Mouse (Mus musculus) MEL (cell line): ENCODE data around the gene Gm14137. TPM values are rescaled to one million over a fixed set of nuclear protein-coding genes. Genes with fewer than 3 reads are reported as not detected.

ENCODE experiments used
- DNase-seq: peaks from one replicate; pipeline ENCODE4 v3.0.0; 2011; ENCODE audit warnings: low read depth, low spot score
- H3K27ac ChIP-seq: 2 replicates; pipeline ENCODE4 v1.5.1; 2012; ENCODE audit warnings: low read depth, mild to moderate bottlenecking, control low read depth, low read length, moderate library complexity; ENCODE audit not compliant: control insufficient read depth
- H3K27me3 ChIP-seq, 2 experiments: fragments of 150-350 bp in 1 of 2; sonication (generic) in 1 of 2; 2 replicates each; pipeline ENCODE4 v1.6.1; 2012; ENCODE audit warnings: low read length in 2 of 2, mild to moderate bottlenecking in 2 of 2, improper control_type of control experiment in 1 of 2, moderate library complexity in 1 of 2; ENCODE audit not compliant: insufficient read depth in 2 of 2, control insufficient read depth in 1 of 2
- H3K36me3 ChIP-seq, 2 experiments: 2 replicates each; pipeline ENCODE4 v1.6.1; 2012 to 2014; ENCODE audit warnings: low read length in 2 of 2, improper control_type of control experiment in 1 of 2, inconsistent platforms in 1 of 2, mild to moderate bottlenecking in 1 of 2; ENCODE audit not compliant: insufficient read depth in 2 of 2, control insufficient read depth in 1 of 2
- H3K4me1 ChIP-seq, 2 experiments: fragments of 150-350 bp in 1 of 2; sonication (generic) in 1 of 2; 2 replicates each; pipeline ENCODE4 v1.6.1; 2012; ENCODE audit warnings: low read length in 2 of 2, improper control_type of control experiment in 1 of 2, mild to moderate bottlenecking in 1 of 2; ENCODE audit not compliant: insufficient read depth in 2 of 2, control insufficient read depth in 1 of 2
- H3K4me3 ChIP-seq, 2 experiments: fragments of 150-350 bp in 1 of 2; sonication (generic) in 1 of 2; 2 replicates each; pipeline ENCODE4 v1.5.1; 2012; ENCODE audit warnings: low read depth in 2 of 2, low read length in 2 of 2, mild to moderate bottlenecking in 2 of 2, moderate library complexity in 2 of 2, control low read depth in 1 of 2, improper control_type of control experiment in 1 of 2; ENCODE audit not compliant: control insufficient read depth in 1 of 2, insufficient read depth in 1 of 2
- H3K79me2 ChIP-seq: 2 replicates; pipeline ENCODE4 v1.6.1; 2012; ENCODE audit warnings: mild to moderate bottlenecking, low read length, moderate library complexity; ENCODE audit not compliant: control insufficient read depth, poor library complexity, insufficient read depth
- H3K9ac ChIP-seq: 2 replicates; pipeline ENCODE4 v1.6.1; 2012; ENCODE audit warnings: low read depth, mild to moderate bottlenecking, control low read depth, low read length, moderate library complexity; ENCODE audit not compliant: control insufficient read depth, poor library complexity, severe bottlenecking
- H3K9me3 ChIP-seq: fragments of 150-350 bp; sonication (generic); replicated peaks from 2 replicates; pipeline ENCODE4 v1.6.1; 2012; ENCODE audit warnings: mild to moderate bottlenecking, low read length, improper control_type of control experiment, moderate library complexity; ENCODE audit not compliant: insufficient read depth
- BHLHE40 ChIP-seq: IDR thresholded peaks from 2 replicates; pipeline ENCODE4 v1.6.1; 2012; ENCODE audit warnings: low read depth, mild to moderate bottlenecking, inconsistent platforms, low read length, improper control_type of control experiment, borderline replicate concordance
- CHD1 ChIP-seq: IDR thresholded peaks from 2 replicates; pipeline ENCODE4 v1.6.1; 2012; ENCODE audit warnings: low read depth, mild to moderate bottlenecking, inconsistent platforms, low read length, improper control_type of control experiment
- CTCF ChIP-seq, 3 experiments: IDR thresholded peaks in 2 of 3; conservative IDR thresholded peaks in 1 of 3; 2 replicates each; pipeline ENCODE4 v1.5.1; 2011 to 2012; ENCODE audit warnings: low read length in 3 of 3, low read depth in 2 of 3, mild to moderate bottlenecking in 2 of 3, improper control_type of control experiment in 1 of 3, inconsistent platforms in 1 of 3, mixed read lengths in 1 of 3, moderate library complexity in 1 of 3; ENCODE audit not compliant: control insufficient read depth in 1 of 3, insufficient read depth in 1 of 3, poor library complexity in 1 of 3, severe bottlenecking in 1 of 3
- E2F4 ChIP-seq: IDR thresholded peaks from 2 replicates; pipeline ENCODE4 v1.6.1; 2011; ENCODE audit warnings: low read depth, low read length, improper control_type of control experiment, borderline replicate concordance
- ELF1 ChIP-seq: IDR thresholded peaks from 2 replicates; pipeline ENCODE4 v1.6.1; 2014; ENCODE audit warnings: low read depth, mild to moderate bottlenecking, inconsistent platforms, low read length, improper control_type of control experiment, moderate library complexity
- ETS1 ChIP-seq: IDR thresholded peaks from 2 replicates; pipeline ENCODE4 v1.6.1; 2012; ENCODE audit warnings: low read depth, mild to moderate bottlenecking, inconsistent platforms, low read length, improper control_type of control experiment, moderate library complexity
- GABPA ChIP-seq: IDR thresholded peaks from 2 replicates; pipeline ENCODE4 v1.6.1; 2012; ENCODE audit warnings: low read depth, mild to moderate bottlenecking, inconsistent platforms, low read length, improper control_type of control experiment, moderate library complexity
- GATA1 ChIP-seq: IDR thresholded peaks from 2 replicates; pipeline ENCODE4 v1.6.1; 2011; ENCODE audit warnings: low read depth, low read length, improper control_type of control experiment
- HCFC1 ChIP-seq: IDR thresholded peaks from 2 replicates; pipeline ENCODE4 v1.6.1; 2012; ENCODE audit warnings: low read depth, mild to moderate bottlenecking, inconsistent platforms, low read length, improper control_type of control experiment, moderate library complexity
- KAT2A ChIP-seq: conservative IDR thresholded peaks from 2 replicates; pipeline ENCODE4 v1.6.1; 2012; ENCODE audit warnings: low read depth, low read length, improper control_type of control experiment, inconsistent platforms
- MAFK ChIP-seq: IDR thresholded peaks from 2 replicates; pipeline ENCODE4 v1.6.1; 2011; ENCODE audit warnings: low read depth, mild to moderate bottlenecking, low read length, improper control_type of control experiment, borderline replicate concordance
- MAX ChIP-seq: IDR thresholded peaks from 2 replicates; pipeline ENCODE4 v1.6.1; 2011; ENCODE audit warnings: low read length, improper control_type of control experiment
- MAZ ChIP-seq: IDR thresholded peaks from 2 replicates; pipeline ENCODE4 v1.6.1; 2012; ENCODE audit warnings: low read depth, mild to moderate bottlenecking, inconsistent platforms, low read length, improper control_type of control experiment
- MEF2A ChIP-seq: IDR thresholded peaks from 2 replicates; pipeline ENCODE4 v1.6.1; 2014; ENCODE audit warnings: low read depth, mild to moderate bottlenecking, inconsistent platforms, low read length, improper control_type of control experiment; ENCODE audit not compliant: poor library complexity, insufficient replicate concordance, severe bottlenecking; ENCODE audit errors: extremely low read depth
- MYB ChIP-seq: IDR thresholded peaks from 2 replicates; pipeline ENCODE4 v1.6.1; 2011; ENCODE audit warnings: mild to moderate bottlenecking, low read depth, low read length, improper control_type of control experiment
- MYC ChIP-seq: IDR thresholded peaks from 2 replicates; pipeline ENCODE4 v1.6.1; 2011; ENCODE audit warnings: low read depth, mild to moderate bottlenecking, low read length, improper control_type of control experiment, moderate library complexity
- NRF1 ChIP-seq: IDR thresholded peaks from 2 replicates; pipeline ENCODE4 v1.6.1; 2014; ENCODE audit warnings: low read depth, mild to moderate bottlenecking, inconsistent platforms, low read length, improper control_type of control experiment, moderate library complexity; ENCODE audit not compliant: poor library complexity, insufficient read depth, severe bottlenecking
- POLR2A ChIP-seq, 2 experiments: IDR thresholded peaks; 2 replicates each; pipeline ENCODE4 v1.6.1; 2011 to 2012; ENCODE audit warnings: low read length in 2 of 2, mild to moderate bottlenecking in 2 of 2, control low read depth in 1 of 2, improper control_type of control experiment in 1 of 2, low read depth in 1 of 2, moderate library complexity in 1 of 2; ENCODE audit not compliant: control insufficient read depth in 1 of 2, insufficient read depth in 1 of 2, poor library complexity in 1 of 2
- POLR2AphosphoS2 ChIP-seq: IDR thresholded peaks from 2 replicates; pipeline ENCODE4 v1.6.1; 2011; ENCODE audit warnings: low read length, improper control_type of control experiment
- RCOR1 ChIP-seq: IDR thresholded peaks from 2 replicates; pipeline ENCODE4 v1.6.1; 2012; ENCODE audit warnings: low read depth, mild to moderate bottlenecking, inconsistent platforms, low read length, improper control_type of control experiment
- SIN3A ChIP-seq: IDR thresholded peaks from 2 replicates; pipeline ENCODE4 v1.6.1; 2012; ENCODE audit warnings: low read length, improper control_type of control experiment, inconsistent platforms
- TBP ChIP-seq: IDR thresholded peaks from 2 replicates; pipeline ENCODE4 v1.8.0; 2011; ENCODE audit warnings: low read depth, low read length, improper control_type of control experiment
- TCF12 ChIP-seq: IDR thresholded peaks from 2 replicates; pipeline ENCODE4 v1.6.1; 2014; ENCODE audit warnings: low read depth, mild to moderate bottlenecking, inconsistent platforms, low read length, improper control_type of control experiment, moderate library complexity
- USF2 ChIP-seq, 2 experiments: IDR thresholded peaks; 2 replicates each; pipeline ENCODE4 v1.6.1; 2011 to 2012; ENCODE audit warnings: improper control_type of control experiment in 2 of 2, low read length in 2 of 2, borderline replicate concordance in 1 of 2, inconsistent platforms in 1 of 2, low read depth in 1 of 2, mild to moderate bottlenecking in 1 of 2; ENCODE audit not compliant: insufficient read depth in 1 of 2
- ZKSCAN1 ChIP-seq: IDR thresholded peaks from 2 replicates; pipeline ENCODE4 v1.6.1; 2012; ENCODE audit warnings: low read depth, mild to moderate bottlenecking, inconsistent platforms, low read length, improper control_type of control experiment, moderate library complexity
- ZMIZ1 ChIP-seq: IDR thresholded peaks from 2 replicates; pipeline ENCODE4 v1.6.1; 2012; ENCODE audit warnings: low read depth, mild to moderate bottlenecking, inconsistent platforms, low read length, improper control_type of control experiment, moderate library complexity
- ZNF384 ChIP-seq: IDR thresholded peaks from 2 replicates; pipeline ENCODE4 v1.6.1; 2012; ENCODE audit warnings: low read depth, mild to moderate bottlenecking, inconsistent platforms, low read length, improper control_type of control experiment
- polyA plus RNA-seq, 2 experiments: library from polyadenylated mRNA; stranded (reverse) in 1 of 2; unstranded in 1 of 2; fragments of >175 nt in 1 of 2; fragments of >200 nt in 1 of 2; gene quantifications; 2 replicates each; pipeline versions ENCODE4 v1.2.1 to v1.2.4; 2012; ENCODE audit warnings: low replicate concordance in 2 of 2, low read depth in 1 of 2; ENCODE audit not compliant: insufficient read length in 2 of 2, insufficient read depth in 1 of 2, missing spikeins in 1 of 2
- total RNA-seq: library from RNA; depleted of rRNA; stranded (reverse); fragments of 300-350 nt; gene quantifications from 2 replicates; pipeline ENCODE4 v1.2.3, GENCODE M21; 2012

Gene Gm14137
- total and polyA plus RNA-seq, 3 experiments = 0.71 TPM; not detected in 2

DNA sequence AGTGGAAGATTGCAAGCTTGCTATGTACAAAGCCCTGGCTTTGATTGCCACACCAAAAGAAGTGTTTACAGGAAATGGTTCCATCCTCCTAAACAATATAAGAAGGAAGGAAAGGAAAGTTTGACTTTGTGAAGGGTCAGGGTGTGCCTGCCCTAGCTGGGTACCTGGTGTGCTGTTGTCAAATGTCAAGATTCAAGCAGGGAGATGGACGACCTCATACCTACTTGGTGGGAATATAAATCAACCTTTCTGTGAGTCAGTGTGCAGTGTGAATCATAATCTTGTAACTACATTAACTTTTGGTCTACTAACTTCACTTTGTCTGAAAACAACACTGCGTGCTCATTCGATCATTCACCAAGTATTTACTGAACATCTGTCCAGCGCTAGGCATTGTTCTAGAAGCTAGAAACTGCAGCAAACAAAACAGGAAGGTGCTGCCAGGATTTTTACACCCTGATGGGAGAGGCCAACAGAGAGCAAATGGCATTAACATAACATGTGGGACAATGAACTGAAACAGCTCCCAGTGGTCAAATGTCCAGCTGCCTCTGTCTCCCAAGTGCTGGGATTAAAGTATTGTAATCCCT lies 29.7 kb downstream of the Gm14137 start:
- Histone ChIP-seq H3K27me3 (no peaks in the 10 kb centered on the region), H3K4me1 (peaks cover 0 to 5% of the 10 kb centered on the region in 2 experiments; a peak in 1 of 4 replicates), H3K4me3 (no peak overlapping the region), H3K27ac (no peak overlapping the region), H3K36me3 (no peaks in the 10 kb centered on the region), H3K9me3 (no peaks in the 10 kb centered on the region), H3K9ac (no peak overlapping the region), H3K79me2 (peaks cover 4% of the 10 kb centered on the region)
- no peak for DNase-seq
- TF ChIP-seq TCF12 (no peak), MYB (no peak), RCOR1 (no peak), MEF2A (no peak), CHD1 (no peak), HCFC1 (no peak), BHLHE40 (no peak), GABPA (no peak), E2F4 (no peak), ZKSCAN1 (no peak), NRF1 (no peak), POLR2AphosphoS2 (no peak), ETS1 (no peak), TBP (no peak), CTCF (IDR thresholded peaks at IDR 0.05 in 2 of 3, conservative IDR thresholded peaks at IDR 0.05 in 1 of 3; ENCODE audit: control insufficient read depth in 1 of 3, insufficient read depth in 1 of 3, low read depth in 2 of 3, low read length in 3 of 3, poor library complexity in 1 of 3, severe bottlenecking in 1 of 3) (no peak), MAX (no peak), POLR2A (IDR thresholded peaks at IDR 0.05; ENCODE audit: control insufficient read depth in 1 of 2, insufficient read depth in 1 of 2, low read depth in 1 of 2, low read length in 2 of 2, poor library complexity in 1 of 2) (no peak), SIN3A (no peak), KAT2A (no peak), ELF1 (no peak)

DNA sequence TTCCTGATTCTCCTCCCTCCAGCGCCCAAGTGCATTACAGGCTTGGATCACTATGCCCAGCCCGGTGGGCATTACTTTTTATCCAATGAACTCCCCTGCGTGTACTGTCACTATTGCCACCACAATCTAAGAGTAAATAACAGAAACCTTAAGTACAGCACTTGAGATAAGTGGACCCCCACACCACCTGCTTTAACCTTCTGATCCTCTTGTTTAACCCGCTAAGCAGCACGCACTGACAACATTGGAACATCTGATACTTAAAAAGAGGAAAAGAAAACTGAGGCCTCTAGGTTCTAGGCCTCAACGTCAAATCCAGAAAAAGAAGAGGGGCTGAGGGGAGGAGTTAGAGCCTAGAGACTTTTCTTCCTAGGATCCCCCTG lies 33.6 kb downstream of the Gm14137 start:
- TF ChIP-seq KAT2A (no peak), E2F4 (no peak), USF2 (IDR thresholded peaks at IDR 0.05; ENCODE audit: borderline replicate concordance in 1 of 2, insufficient read depth in 1 of 2, low read depth in 1 of 2, low read length in 2 of 2) (no peak), ZMIZ1 (no peak), SIN3A (peak; percentile 26), GATA1 (no peak), ZNF384 (0 out of 2 replicates have a peak, but pooled peaks have one; percentile 25), BHLHE40 (no peak), MYC (no peak; the same call in 1 of the 2 replicates), MAZ (0 out of 2 replicates have a peak, but pooled peaks have one; percentile 45), CHD1 (no peak), MAFK (no peak)
- TF ChIP-seq, all 39 proteins: peak for 3
- Histone ChIP-seq H3K36me3 (peaks cover 0 to 5% of the 10 kb centered on the region in 2 experiments; a peak in 2 of 4 replicates), H3K9me3 (no peaks in the 10 kb centered on the region), H3K4me3 (peak overlapping the region; percentile 80 to 94), H3K79me2 (peaks cover 9% of the 10 kb centered on the region), H3K27ac (peak overlapping the region; percentile 91), H3K27me3 (no peaks in the 10 kb centered on the region), H3K9ac (peak overlapping the region; percentile 85), H3K4me1 (peaks cover 2 to 8% of the 10 kb centered on the region in 2 experiments; a peak in 3 of 4 replicates)
- DNase-seq = no peak
